In the genomic region with DNA sequence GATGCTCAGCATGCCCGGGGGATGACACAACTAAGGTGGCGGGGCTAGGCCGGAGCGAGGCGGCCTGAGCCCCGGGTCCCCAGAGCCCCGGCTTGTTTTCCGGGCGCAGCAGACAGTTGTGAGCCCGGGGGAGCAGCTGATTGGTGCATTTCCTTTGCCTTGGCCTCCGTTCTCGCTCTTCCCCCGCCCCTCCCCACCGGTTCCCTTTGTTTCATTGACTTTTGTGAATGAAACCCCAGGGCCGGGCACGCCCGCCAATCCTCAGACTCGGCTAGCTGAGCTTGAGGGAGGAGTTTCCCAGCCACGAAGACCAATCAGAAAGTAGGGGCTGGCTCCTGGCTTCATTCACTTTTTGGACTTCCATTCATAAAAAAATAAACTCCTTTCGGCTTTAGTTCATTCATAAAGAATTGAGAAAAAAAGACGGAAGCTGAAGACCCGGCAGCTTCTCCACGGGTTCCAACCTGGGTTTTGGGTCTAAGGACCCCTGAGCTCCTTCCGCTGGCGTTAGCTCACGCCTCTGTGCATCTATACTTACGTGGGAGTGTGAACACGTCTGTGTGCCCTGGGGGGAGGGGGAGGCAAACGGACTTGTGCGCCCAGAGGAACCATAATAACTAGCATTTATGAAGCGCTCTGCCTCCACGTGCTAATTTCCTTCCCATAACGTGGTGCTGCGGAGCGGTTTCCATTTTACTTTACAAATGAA, we compare ENCODE assay signal across 8 mouse cellular contexts. TPM values are rescaled to one million over a fixed set of nuclear protein-coding genes. Genes with fewer than 3 reads are reported as not detected.
DNase-seq lines count a peak whose midpoint lies in the region; ATAC-seq and TF ChIP-seq lines count a peak whose summit lies in the region.

A gene (minus strand): TSS at position 229 of the 709 bp plus-strand sequence.

- H3ac ChIP-seq in myocyte (ENCODE audit: control insufficient read depth, insufficient read length): no peak within 1 kb of the TSS

- H3K4me3 ChIP-seq in embryonic facial prominence, embryonic 15.5 days (replicated peaks): peak within 1 kb of the TSS; percentile 58
- peak within 1 kb of the TSS; percentile 65 for H3K4me3 ChIP-seq in heart, embryonic 11.5 days (ENCODE audit: low read depth, low read length)
- H3K4me3 ChIP-seq in kidney, embryonic 16.5 days (ENCODE audit: low read length): peak within 1 kb of the TSS; percentile 57
- H3K4me3 ChIP-seq in liver, adult 2 months (ENCODE audit: insufficient read depth, low read depth, low read length): peak within 1 kb of the TSS; percentile 47
- H3K4me3 ChIP-seq in myocyte: peak within 1 kb of the TSS; percentile 48
- peak within 1 kb of the TSS; percentile 51 for H3K4me3 ChIP-seq in stomach, embryonic 14.5 days (ENCODE audit: low read depth, low read length)

- peak within 1 kb of the TSS; percentile 31 for H3K9ac ChIP-seq in embryonic facial prominence, embryonic 15.5 days
- peak within 1 kb of the TSS; percentile 77 for H3K9ac ChIP-seq in heart, embryonic 11.5 days (ENCODE audit: low read depth, low read length)
- H3K9ac ChIP-seq in kidney, embryonic 16.5 days (replicated peaks; ENCODE audit: low read length): peak within 1 kb of the TSS; percentile 73
- peak within 1 kb of the TSS; percentile 39 for H3K9ac ChIP-seq in liver, adult 2 months (ENCODE audit: low read depth, low read length)
- H3K9ac ChIP-seq in stomach, embryonic 14.5 days (replicated peaks; ENCODE audit: low read depth, low read length): peak within 1 kb of the TSS; percentile 25; the same call in 1 of the 2 replicates

- H3K27ac ChIP-seq in embryonic facial prominence, embryonic 15.5 days (replicated peaks): peak within 1 kb of the TSS; percentile 67; the same call in 1 of the 2 replicates
- H3K27ac ChIP-seq in heart, embryonic 11.5 days (ENCODE audit: low read depth, low read length): peak within 1 kb of the TSS; percentile 76
- peak within 1 kb of the TSS; percentile 94 for H3K27ac ChIP-seq in kidney, embryonic 16.5 days (ENCODE audit: low read length)
- no peak within 1 kb of the TSS for H3K27ac ChIP-seq in liver, adult 2 months (replicated peaks; ENCODE audit: insufficient read depth, low read depth, low read length)
- H3K27ac ChIP-seq in stomach, embryonic 14.5 days (ENCODE audit: low read length): peak within 1 kb of the TSS; percentile 58

- H3K9me3 ChIP-seq in embryonic facial prominence, embryonic 15.5 days (replicated peaks): no peaks in the 10 kb centered on the region
- H3K9me3 ChIP-seq in heart, embryonic 11.5 days (replicated peaks; ENCODE audit: control insufficient read depth, low read length): no peaks in the 10 kb centered on the region
- no peaks in the 10 kb centered on the region for H3K9me3 ChIP-seq in kidney, embryonic 16.5 days (ENCODE audit: low read length)
- no peaks in the 10 kb centered on the region for H3K9me3 ChIP-seq in stomach, embryonic 14.5 days (ENCODE audit: control insufficient read depth, low read depth, low read length)

- no peaks in the 10 kb centered on the region for H3K36me3 ChIP-seq in embryonic facial prominence, embryonic 15.5 days
- H3K36me3 ChIP-seq in heart, embryonic 11.5 days (ENCODE audit: control insufficient read depth, insufficient read depth, low read length): no peaks in the 10 kb centered on the region
- no peaks in the 10 kb centered on the region for H3K36me3 ChIP-seq in kidney, embryonic 16.5 days (ENCODE audit: insufficient read depth, low read length)
- no peaks in the 10 kb centered on the region for H3K36me3 ChIP-seq in liver, adult 2 months (ENCODE audit: control insufficient read depth, insufficient read depth, low read length)
- H3K36me3 ChIP-seq in myocyte (ENCODE audit: control insufficient read depth, insufficient read depth): no peaks in the 10 kb centered on the region
- no peaks in the 10 kb centered on the region for H3K36me3 ChIP-seq in stomach, embryonic 14.5 days (ENCODE audit: control insufficient read depth, insufficient read depth, low read length)

- ATAC-seq in embryonic facial prominence, embryonic 15.5 days (ENCODE audit: insufficient number of reproducible peaks, low FRiP score, low TSS enrichment, low read depth): peak; percentile 90
- ATAC-seq in heart, embryonic 11.5 days (replicated peaks; ENCODE audit: insufficient number of reproducible peaks, low FRiP score, low TSS enrichment): peak; percentile 64
- peak; percentile 84 for ATAC-seq in kidney, embryonic 16.5 days (ENCODE audit: low FRiP score, low TSS enrichment)
- peak; percentile 88 for ATAC-seq in stomach, embryonic 14.5 days (ENCODE audit: insufficient number of reproducible peaks, insufficient read depth, low FRiP score, low read depth)

- WGBS in embryonic facial prominence, embryonic 15.5 days: under 1% methylated on average over 35 of the region's 35 CpGs
- WGBS in heart, embryonic 11.5 days (ENCODE audit: insufficient replicate concordance): under 1% methylated on average over 35 of the region's 35 CpGs
- under 1% methylated on average over 35 of the region's 35 CpGs for WGBS in kidney, embryonic 16.5 days
- 2% methylated on average over 35 of the region's 35 CpGs for WGBS in liver, adult 2 months
- under 1% methylated on average over 35 of the region's 35 CpGs for WGBS in stomach, embryonic 14.5 days

- H3K4me2 ChIP-seq in embryonic facial prominence, embryonic 15.5 days (replicated peaks): peak within 1 kb of the TSS; percentile 96
- peak within 1 kb of the TSS; percentile 97 for H3K4me2 ChIP-seq in heart, embryonic 11.5 days
- H3K4me2 ChIP-seq in kidney, embryonic 16.5 days (replicated peaks; ENCODE audit: low read depth, low read length): peak within 1 kb of the TSS; percentile 94
- peak within 1 kb of the TSS; percentile 96 for H3K4me2 ChIP-seq in myocyte (ENCODE audit: low read depth)
- H3K4me2 ChIP-seq in stomach, embryonic 14.5 days (replicated peaks; ENCODE audit: low read depth, low read length): peak within 1 kb of the TSS; percentile 95

- peaks cover 53% of the 10 kb centered on the region for H3K27me3 ChIP-seq in embryonic facial prominence, embryonic 15.5 days
- peaks cover 52% of the 10 kb centered on the region for H3K27me3 ChIP-seq in heart, embryonic 11.5 days (ENCODE audit: control insufficient read depth, insufficient read depth, low read length)
- H3K27me3 ChIP-seq in kidney, embryonic 16.5 days (ENCODE audit: insufficient read depth, low read length): peaks cover 38% of the 10 kb centered on the region
- H3K27me3 ChIP-seq in liver, adult 2 months (ENCODE audit: control insufficient read depth, insufficient read depth, low read length): peaks cover 9% of the 10 kb centered on the region
- no peaks in the 10 kb centered on the region for H3K27me3 ChIP-seq in myocyte (ENCODE audit: control insufficient read depth, insufficient read depth, insufficient read length)
- peaks cover 24% of the 10 kb centered on the region for H3K27me3 ChIP-seq in stomach, embryonic 14.5 days (ENCODE audit: control insufficient read depth, insufficient read depth, low read length)

- H3K4me1 ChIP-seq in embryonic facial prominence, embryonic 15.5 days: peaks cover 32% of the 10 kb centered on the region
- peaks cover 20% of the 10 kb centered on the region for H3K4me1 ChIP-seq in heart, embryonic 11.5 days (ENCODE audit: control insufficient read depth, insufficient read depth, low read length)
- peaks cover 39% of the 10 kb centered on the region for H3K4me1 ChIP-seq in kidney, embryonic 16.5 days (ENCODE audit: insufficient read depth, low read length)
- peaks cover 2% of the 10 kb centered on the region; the same call in 1 of the 2 replicates for H3K4me1 ChIP-seq in liver, adult 2 months (ENCODE audit: control insufficient read depth, insufficient read depth, low read length)
- H3K4me1 ChIP-seq in stomach, embryonic 14.5 days (ENCODE audit: control insufficient read depth, insufficient read depth, low read length): peaks cover 21% of the 10 kb centered on the region; the same call in 1 of the 2 replicates

- no peaks in the 10 kb centered on the region for H3K79me2 ChIP-seq in liver, adult 2 months (ENCODE audit: control insufficient read depth, insufficient read depth, low read length)
- H3K79me2 ChIP-seq in myocyte (ENCODE audit: control insufficient read depth, insufficient read depth): peaks cover 3% of the 10 kb centered on the region

- no peak for TF ChIP-seq POLR2A in liver, adult 2 months (IDR thresholded peaks at IDR 0.05; ENCODE audit: extremely low read depth, insufficient read depth, low read length)
- TF ChIP-seq POLR2A in myocyte (IDR thresholded peaks at IDR 0.05; ENCODE audit: insufficient read length, low read depth): peak; percentile 14

- TF ChIP-seq CTCF in liver, adult 2 months (IDR thresholded peaks at IDR 0.05; ENCODE audit: low read depth, low read length): no peak

- peak; percentile 98 for DNase-seq in 416B (ENCODE audit: low read depth)
- DNase-seq in adrenal gland, postnatal 4 days (ENCODE audit: low spot score in 2 of 2): peak; percentile 72 to 85
- DNase-seq in liver, adult 2 months (ENCODE audit: extremely low read depth, low read depth, low spot score): peak; percentile 77

TF ChIP-seq in myocyte, 11 proteins besides CTCF, POLR2A, EP300 and RAD21 (continues in another document):
- no peak for TF ChIP-seq USF1 (IDR thresholded peaks at IDR 0.05; ENCODE audit: low read depth)
- TF ChIP-seq REST (IDR thresholded peaks at IDR 0.05; ENCODE audit: insufficient read depth, insufficient read length): no peak
- TF ChIP-seq TCF3 (IDR thresholded peaks at IDR 0.05; ENCODE audit: insufficient read length, low read depth): no peak
- no peak for TF ChIP-seq MAX (IDR thresholded peaks at IDR 0.05; ENCODE audit: low read depth)
- TF ChIP-seq TCF12 (IDR thresholded peaks at IDR 0.05; ENCODE audit: insufficient read depth, poor library complexity, severe bottlenecking): no peak
- no peak for TF ChIP-seq MYOD1 (IDR thresholded peaks at IDR 0.05; ENCODE audit: control insufficient read depth in 1 of 3, insufficient read length in 2 of 3, low read depth in 2 of 3)
- TF ChIP-seq MYOG (IDR thresholded peaks at IDR 0.05; ENCODE audit: control insufficient read depth in 1 of 3, insufficient read depth in 1 of 3, insufficient read length in 2 of 3, low read depth in 2 of 3): no peak
- no peak for TF ChIP-seq E2F4 (IDR thresholded peaks at IDR 0.05; ENCODE audit: insufficient read depth)
- TF ChIP-seq CEBPB (IDR thresholded peaks at IDR 0.05; ENCODE audit: insufficient read depth, poor library complexity, severe bottlenecking): no peak
- TF ChIP-seq POLR2AphosphoS2 (IDR thresholded peaks at IDR 0.05; ENCODE audit: insufficient read length, low read depth): no peak

RNA-seq across cellular contexts. Expression of the gene that starts here (rescaled TPM):
- total RNA-seq in adrenal gland, postnatal 4 days (2021): 1 to 10 TPM; 6.5 to 9.9 TPM
- 11.1 and 15.1 TPM in 2 replicates for polyA plus RNA-seq in embryonic facial prominence, embryonic 15.5 days (2015; fragmentation: Nextera tagmentation; extraction: Ambion mirVana)
- polyA plus RNA-seq in heart, embryonic 11.5 days (2014; fragmentation: Nextera tagmentation; extraction: Ambion mirVana): 4.5 and 8.7 TPM in 2 replicates
- 51.0 and 63.2 TPM in 2 replicates for polyA plus RNA-seq in kidney, embryonic 16.5 days (2015; fragmentation: Nextera tagmentation; extraction: Ambion mirVana)
- 0.18 TPM in 1 of 2 replicates, not detected in the other for total RNA-seq in liver, adult 2 months (2014; rRNA removed)
- 0.05 and 0.17 TPM in 2 replicates for polyA plus RNA-seq in liver, adult 2 months (2012; rRNA removed)
- polyA plus RNA-seq in myocyte (2012; fragmentation: generic; extraction: Trizol): 21.2 TPM
- 8.7 and 9.1 TPM in 2 replicates for polyA plus RNA-seq in stomach, embryonic 14.5 days (2014; fragmentation: Nextera tagmentation; extraction: Ambion mirVana)

Comparison
In these comparisons a context has a peak if more than half of its experiments do, and no peak if none do; other contexts are left out.
1. Peak in DNase-seq, H3K4me3 ChIP-seq and H3K9ac ChIP-seq in liver, adult 2 months; RNA of the gene not detected or under 1 TPM.
2. H3K9ac ChIP-seq: peak in every context shown above with its lines; median percentile 77 in heart, embryonic 11.5 days; 73 in kidney, embryonic 16.5 days; 39 in liver, adult 2 months; 31 in embryonic facial prominence, embryonic 15.5 days; 25 in stomach, embryonic 14.5 days.